8 mouse cellular contexts compared by ENCODE assay signal in the genomic region with DNA sequence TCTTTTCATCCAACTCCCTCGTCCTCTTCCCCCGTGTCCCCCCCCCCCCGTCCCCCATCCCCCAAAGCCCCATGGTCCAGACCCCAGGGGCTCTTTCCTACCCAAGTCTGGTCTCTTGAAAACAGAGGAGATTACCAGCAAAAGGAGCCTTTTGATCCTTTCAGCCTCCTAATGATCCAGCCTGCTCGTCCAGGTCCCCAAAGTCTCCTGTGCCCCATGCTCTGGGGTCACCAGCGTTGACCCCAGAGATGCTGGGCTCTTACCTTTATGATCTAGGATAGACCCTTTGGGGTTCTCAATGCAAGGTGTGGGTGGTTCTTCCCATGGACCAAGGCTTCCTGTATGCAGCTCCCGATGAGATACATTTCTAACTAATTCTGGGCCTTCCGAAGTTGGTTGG. TPM values are rescaled to one million over a fixed set of nuclear protein-coding genes. Genes with fewer than 3 reads are reported as not detected.
DNase-seq lines count a peak whose midpoint lies in the region; ATAC-seq lines count a peak whose summit lies in the region.

No protein-coding gene starts in this region.

- no peaks in the 10 kb centered on the region for H3K36me3 ChIP-seq in heart, embryonic 16.5 days (ENCODE audit: control insufficient read depth, insufficient read depth)
- H3K36me3 ChIP-seq in embryonic facial prominence, embryonic 14.5 days (ENCODE audit: control insufficient read depth, insufficient read depth, low read length): no peaks in the 10 kb centered on the region
- no peaks in the 10 kb centered on the region for H3K36me3 ChIP-seq in hindbrain, embryonic 16.5 days (ENCODE audit: control insufficient read depth, insufficient read depth, low read length)
- H3K36me3 ChIP-seq in midbrain, embryonic 13.5 days: no peaks in the 10 kb centered on the region

- peak overlapping the region; percentile 90 for H3K4me3 ChIP-seq in heart, embryonic 16.5 days (ENCODE audit: low read length)
- H3K4me3 ChIP-seq in embryonic facial prominence, embryonic 14.5 days (ENCODE audit: low read depth, low read length): peak overlapping the region; percentile 84
- peak overlapping the region; percentile 89 for H3K4me3 ChIP-seq in hindbrain, embryonic 16.5 days (ENCODE audit: low read length)
- H3K4me3 ChIP-seq in midbrain, embryonic 13.5 days (replicated peaks): peak overlapping the region; percentile 79

- H3K9ac ChIP-seq in heart, embryonic 16.5 days (ENCODE audit: low read length): no peak overlapping the region
- H3K9ac ChIP-seq in embryonic facial prominence, embryonic 14.5 days (ENCODE audit: low read depth, low read length): no peak overlapping the region
- H3K9ac ChIP-seq in hindbrain, embryonic 16.5 days (ENCODE audit: low read depth, low read length): 0 out of 2 replicates have a peak overlapping the region, but pooled peaks have one; percentile 28
- no peak overlapping the region for H3K9ac ChIP-seq in midbrain, embryonic 13.5 days (replicated peaks)

- ATAC-seq in heart, embryonic 16.5 days (replicated peaks; ENCODE audit: extremely low read depth, insufficient read depth, low FRiP score): no peak
- ATAC-seq in embryonic facial prominence, embryonic 14.5 days (ENCODE audit: low read depth): no peak
- peak; percentile 8 for ATAC-seq in hindbrain, embryonic 16.5 days
- ATAC-seq in midbrain, embryonic 13.5 days: peak; percentile 21

- H3K27me3 ChIP-seq in heart, embryonic 16.5 days (ENCODE audit: control insufficient read depth, insufficient read depth, low read length): no peaks in the 10 kb centered on the region
- H3K27me3 ChIP-seq in embryonic facial prominence, embryonic 14.5 days (replicated peaks; ENCODE audit: control insufficient read depth, insufficient read depth, low read length): peaks cover 16% of the 10 kb centered on the region
- H3K27me3 ChIP-seq in hindbrain, embryonic 16.5 days (replicated peaks; ENCODE audit: control insufficient read depth, insufficient read depth, low read length): no peaks in the 10 kb centered on the region
- H3K27me3 ChIP-seq in midbrain, embryonic 13.5 days: peaks cover 26% of the 10 kb centered on the region

- H3K4me1 ChIP-seq in heart, embryonic 16.5 days (ENCODE audit: control insufficient read depth, insufficient read depth, low read length): peaks cover 15% of the 10 kb centered on the region
- H3K4me1 ChIP-seq in embryonic facial prominence, embryonic 14.5 days (ENCODE audit: control insufficient read depth, insufficient read depth, low read length): 0 out of 2 replicates have a peak, but pooled peaks cover 22% of the 10 kb centered on the region
- peaks cover 13% of the 10 kb centered on the region for H3K4me1 ChIP-seq in hindbrain, embryonic 16.5 days (ENCODE audit: control insufficient read depth, insufficient read depth, low read depth, low read length)
- H3K4me1 ChIP-seq in midbrain, embryonic 13.5 days (replicated peaks): peaks cover 17% of the 10 kb centered on the region

- H3K4me2 ChIP-seq in heart, embryonic 16.5 days (ENCODE audit: low read depth, low read length): peak overlapping the region; percentile 97
- H3K4me2 ChIP-seq in embryonic facial prominence, embryonic 14.5 days (ENCODE audit: low read depth, low read length): peak overlapping the region; percentile 97
- peak overlapping the region; percentile 94 for H3K4me2 ChIP-seq in hindbrain, embryonic 16.5 days (ENCODE audit: low read length)
- peak overlapping the region; percentile 98 for H3K4me2 ChIP-seq in midbrain, embryonic 13.5 days (replicated peaks)

- H3K9me3 ChIP-seq in heart, embryonic 16.5 days (replicated peaks; ENCODE audit: control insufficient read depth, low read length): no peaks in the 10 kb centered on the region
- no peaks in the 10 kb centered on the region for H3K9me3 ChIP-seq in embryonic facial prominence, embryonic 14.5 days (ENCODE audit: control insufficient read depth, low read length)
- H3K9me3 ChIP-seq in hindbrain, embryonic 16.5 days (ENCODE audit: control insufficient read depth, low read length): no peaks in the 10 kb centered on the region
- no peaks in the 10 kb centered on the region for H3K9me3 ChIP-seq in midbrain, embryonic 13.5 days

- WGBS in heart, embryonic 16.5 days: 43% methylated on average over 6 of the region's 7 CpGs
- WGBS in embryonic facial prominence, embryonic 14.5 days: 31% methylated on average over 6 of the region's 7 CpGs
- WGBS in hindbrain, embryonic 16.5 days: 32% methylated on average over 7 of the region's 7 CpGs
- 30% methylated on average over 6 of the region's 7 CpGs for WGBS in midbrain, embryonic 13.5 days

- DNase-seq in heart, postnatal 14 days: no peak
- no peak for DNase-seq in embryonic facial prominence, embryonic 14.5 days (ENCODE audit: low spot score)
- DNase-seq in ovary, postnatal 10 days (ENCODE audit: low spot score): no peak
- DNase-seq in adrenal gland, adult 2 months: no peak
- DNase-seq in cerebellum, postnatal 14 days: no peak

- intact Hi-C loops in heart, postnatal 14 days (cut with DNase I): loop anchor here (5.0 kb wide), 1 partner anchor 67 kb away; no protein-coding TSS in a partner anchor

- no peak overlapping the region for H3K27ac ChIP-seq in heart, embryonic 16.5 days (ENCODE audit: low read length)
- H3K27ac ChIP-seq in embryonic facial prominence, embryonic 14.5 days (replicated peaks; ENCODE audit: low read depth, low read length): no peak overlapping the region
- H3K27ac ChIP-seq in hindbrain, embryonic 16.5 days (ENCODE audit: low read depth, low read length): no peak overlapping the region
- H3K27ac ChIP-seq in midbrain, embryonic 13.5 days: no peak overlapping the region

RNA-seq across cellular contexts. Expression of a gene that starts 0.4 kb away (rescaled TPM):
- 17.6 and 22.5 TPM in 2 replicates for polyA plus RNA-seq in heart, embryonic 16.5 days (2015; fragmentation: Nextera tagmentation; extraction: Ambion mirVana)
- total RNA-seq in heart, postnatal 14 days (2021): 10 to 100 TPM; 78.3 to 78.4 TPM
- 11.1 and 11.7 TPM in 2 replicates for polyA plus RNA-seq in embryonic facial prominence, embryonic 14.5 days (2014; fragmentation: Nextera tagmentation; extraction: Ambion mirVana)
- polyA plus RNA-seq in hindbrain, embryonic 16.5 days (2015; fragmentation: Nextera tagmentation; extraction: Ambion mirVana): 14.3 and 17.9 TPM in 2 replicates
- polyA plus RNA-seq in midbrain, embryonic 13.5 days (2015; fragmentation: Nextera tagmentation; extraction: Ambion mirVana): 7.1 and 7.8 TPM in 2 replicates
- 10 to 100 TPM; 14.6 to 15.1 TPM for total RNA-seq in adrenal gland, adult 2 months (2021)
- 13.3 and 13.7 TPM in 2 replicates for polyA plus RNA-seq in adrenal gland, adult 2 months (2012; rRNA removed)

RNA-seq across cellular contexts. Expression of a gene that starts 52.5 kb away (rescaled TPM):
- 43.1 and 52.1 TPM in 2 replicates for polyA plus RNA-seq in heart, embryonic 16.5 days (2015; fragmentation: Nextera tagmentation; extraction: Ambion mirVana)
- 10 to 100 TPM; 31.7 to 32.6 TPM for total RNA-seq in heart, postnatal 14 days (2021)
- polyA plus RNA-seq in embryonic facial prominence, embryonic 14.5 days (2014; fragmentation: Nextera tagmentation; extraction: Ambion mirVana): 53.3 and 57.3 TPM in 2 replicates
- 46.4 and 52.2 TPM in 2 replicates for polyA plus RNA-seq in hindbrain, embryonic 16.5 days (2015; fragmentation: Nextera tagmentation; extraction: Ambion mirVana)
- 203 and 222 TPM in 2 replicates for polyA plus RNA-seq in midbrain, embryonic 13.5 days (2015; fragmentation: Nextera tagmentation; extraction: Ambion mirVana)
- 10 to 100 TPM; 41.0 to 57.6 TPM for total RNA-seq in adrenal gland, adult 2 months (2021)
- 20.8 and 30.2 TPM in 2 replicates for polyA plus RNA-seq in adrenal gland, adult 2 months (2012; rRNA removed)

Comparison
In these comparisons a context has a peak if more than half of its experiments do, and no peak if none do; other contexts are left out.
1. ATAC-seq: peak in hindbrain, embryonic 16.5 days (single experiment) and midbrain, embryonic 13.5 days (single experiment); none in heart, embryonic 16.5 days (single experiment) and embryonic facial prominence, embryonic 14.5 days (single experiment).
2. Peak in every context shown above with its lines, with median percentiles within 50 percentile points of each other: H3K4me2 ChIP-seq and H3K4me3 ChIP-seq.